Mouse (Mus musculus) MEL (cell line): ENCODE measurements around the gene H2-Ke6.

ENCODE experiments used
- BHLHE40 ChIP-seq: IDR thresholded peaks from 2 replicates; pipeline ENCODE4 v1.6.1; 2012; ENCODE audit warnings: low read depth, mild to moderate bottlenecking, inconsistent platforms, low read length, improper control_type of control experiment, borderline replicate concordance
- CHD1 ChIP-seq: IDR thresholded peaks from 2 replicates; pipeline ENCODE4 v1.6.1; 2012; ENCODE audit warnings: low read depth, mild to moderate bottlenecking, inconsistent platforms, low read length, improper control_type of control experiment
- CHD2 ChIP-seq: IDR thresholded peaks from 2 replicates; pipeline ENCODE4 v1.6.1; 2011; ENCODE audit warnings: low read length, improper control_type of control experiment
- CTCF ChIP-seq, 3 experiments: IDR thresholded peaks in 2 of 3; conservative IDR thresholded peaks in 1 of 3; 2 replicates each; pipeline ENCODE4 v1.5.1; 2011 to 2012; ENCODE audit warnings: low read length in 3 of 3, low read depth in 2 of 3, mild to moderate bottlenecking in 2 of 3, improper control_type of control experiment in 1 of 3, inconsistent platforms in 1 of 3, mixed read lengths in 1 of 3, moderate library complexity in 1 of 3; ENCODE audit not compliant: control insufficient read depth in 1 of 3, insufficient read depth in 1 of 3, poor library complexity in 1 of 3, severe bottlenecking in 1 of 3
- E2F4 ChIP-seq: IDR thresholded peaks from 2 replicates; pipeline ENCODE4 v1.6.1; 2011; ENCODE audit warnings: low read depth, low read length, improper control_type of control experiment, borderline replicate concordance
- ETS1 ChIP-seq: IDR thresholded peaks from 2 replicates; pipeline ENCODE4 v1.6.1; 2012; ENCODE audit warnings: low read depth, mild to moderate bottlenecking, inconsistent platforms, low read length, improper control_type of control experiment, moderate library complexity
- GATA1 ChIP-seq: IDR thresholded peaks from 2 replicates; pipeline ENCODE4 v1.6.1; 2011; ENCODE audit warnings: low read depth, low read length, improper control_type of control experiment
- MXI1 ChIP-seq: IDR thresholded peaks from 2 replicates; pipeline ENCODE4 v1.6.1; 2011; ENCODE audit warnings: mild to moderate bottlenecking, low read depth, low read length, improper control_type of control experiment
- POLR2A ChIP-seq, 2 experiments: IDR thresholded peaks; 2 replicates each; pipeline ENCODE4 v1.6.1; 2011 to 2012; ENCODE audit warnings: low read length in 2 of 2, mild to moderate bottlenecking in 2 of 2, control low read depth in 1 of 2, improper control_type of control experiment in 1 of 2, low read depth in 1 of 2, moderate library complexity in 1 of 2; ENCODE audit not compliant: control insufficient read depth in 1 of 2, insufficient read depth in 1 of 2, poor library complexity in 1 of 2
- POLR2AphosphoS5 ChIP-seq: IDR thresholded peaks from 2 replicates; pipeline ENCODE4 v1.6.1; 2012; ENCODE audit warnings: low read depth, borderline replicate concordance, mild to moderate bottlenecking, inconsistent platforms, low read length, moderate library complexity, mixed read lengths
- TAL1 ChIP-seq: IDR thresholded peaks from 2 replicates; pipeline ENCODE4 v1.6.1; 2012; ENCODE audit warnings: mild to moderate bottlenecking, inconsistent platforms, low read length, moderate library complexity, mixed read lengths
- TCF12 ChIP-seq: IDR thresholded peaks from 2 replicates; pipeline ENCODE4 v1.6.1; 2014; ENCODE audit warnings: low read depth, mild to moderate bottlenecking, inconsistent platforms, low read length, improper control_type of control experiment, moderate library complexity

GRCm38 (mm10) chr17:34022987-34023386 lies 4.9 kb downstream of the H2-Ke6 start:
- TF ChIP-seq CTCF (IDR thresholded peaks at IDR 0.05 in 2 of 3, conservative IDR thresholded peaks at IDR 0.05 in 1 of 3; ENCODE audit: control insufficient read depth in 1 of 3, insufficient read depth in 1 of 3, low read depth in 2 of 3, low read length in 3 of 3, poor library complexity in 1 of 3, severe bottlenecking in 1 of 3) (no peak), CHD1 (no peak), E2F4 (no peak), POLR2A (IDR thresholded peaks at IDR 0.05; ENCODE audit: control insufficient read depth in 1 of 2, insufficient read depth in 1 of 2, low read depth in 1 of 2, low read length in 2 of 2, poor library complexity in 1 of 2) (no peak), MXI1 (no peak), ETS1 (no peak), GATA1 (no peak), BHLHE40 (no peak), CHD2 (no peak), POLR2AphosphoS5 (no peak), TCF12 (no peak), TAL1 (no peak)
